Mouse (Mus musculus): ENCODE measurements around the gene Tfap2d.

DNA sequence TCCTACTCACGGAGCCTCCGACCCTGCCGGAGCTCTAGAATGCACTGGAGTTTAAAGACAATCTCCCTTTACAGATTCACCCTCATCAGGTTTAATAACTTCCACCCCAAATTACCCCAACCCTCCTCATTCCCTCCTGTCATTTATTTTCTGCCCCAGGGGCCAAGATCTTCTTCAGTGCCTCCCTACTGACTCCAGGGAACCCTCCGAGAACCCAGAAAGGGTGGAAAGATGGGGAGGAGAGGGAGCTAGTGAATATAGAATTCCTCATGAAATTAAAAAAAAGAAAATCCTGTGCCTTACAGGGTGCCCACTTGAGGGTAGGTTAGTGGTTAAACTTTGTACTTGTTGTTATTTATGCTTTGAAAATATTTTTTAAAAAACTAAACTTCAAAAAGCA lies 104.8 kb downstream of the Tfap2d start:
- TF ChIP-seq POLR2A (IDR thresholded peaks at IDR 0.05; ENCODE audit: borderline replicate concordance, control insufficient read depth, low read depth, low read length): no peak
- TF ChIP-seq CTCF (IDR thresholded peaks at IDR 0.05; ENCODE audit: control insufficient read depth, insufficient read depth, low read length): no peak
